Mouse (Mus musculus): ENCODE measurements at regions not wholly inside any gene's neighbourhood (a gene's known extent, or its start where the extent isn't known, plus 50 kb on each side); places are given as distances from the start of the nearest gene placed in this dataset.
"Not testable (repeated sequence)": the region's sequence is repeated elsewhere in the genome, so short reads cannot be mapped to it uniquely, and the experiment has no call there.

- intact Hi-C loops (cut with DNase I) = no loop called here
Measured at GRCm38 (mm10) chr13:46038441-46039331, 73.9 kb upstream of the Atxn1 start.

DNA sequence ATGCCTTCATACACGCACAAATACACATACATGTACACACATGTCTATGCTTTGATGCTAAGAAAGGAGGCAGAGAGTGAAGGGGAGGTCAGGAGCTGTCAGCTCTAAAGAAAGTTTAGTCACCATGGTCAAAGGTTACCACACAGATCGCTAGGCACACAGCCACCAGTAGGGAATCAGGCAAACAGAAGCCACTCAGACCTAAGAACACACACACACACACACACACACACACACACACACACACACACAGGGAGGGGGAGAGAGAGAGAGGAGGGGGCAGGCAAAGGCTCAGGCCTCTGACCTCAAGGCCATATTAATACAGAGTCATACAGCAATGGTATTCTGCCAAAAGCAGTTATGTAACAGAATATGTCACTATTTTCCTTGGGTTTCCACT, 67.5 kb upstream of the Atxn1 start:
- intact Hi-C loops (cut with DNase I) = no loop called here

GRCm38 (mm10) chr13:46026018-46026417, 61.2 kb upstream of the Atxn1 start:
- intact Hi-C loops (cut with DNase I) = no loop called here

DNA sequence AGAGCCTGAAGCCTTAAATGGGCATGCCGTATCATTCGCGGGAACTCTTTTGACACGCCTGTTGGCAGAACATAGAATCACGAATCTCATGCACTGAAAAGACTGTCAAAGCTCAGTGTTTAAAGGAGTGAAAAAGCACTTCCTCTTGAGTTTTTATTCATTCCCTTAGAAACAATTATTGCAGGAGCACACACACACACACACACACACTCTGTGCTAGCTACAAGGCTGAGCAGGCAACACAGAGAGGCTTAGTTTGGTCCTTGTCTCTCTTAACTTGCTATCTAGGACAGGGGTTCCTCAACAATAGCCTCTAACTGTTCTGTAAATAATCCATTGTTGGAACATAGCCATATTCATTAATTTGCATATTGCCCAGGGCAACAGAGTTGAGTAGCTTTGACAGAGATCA, 58.8 kb upstream of the Atxn1 start:
- intact Hi-C loops (cut with DNase I) = no loop called here

DNA sequence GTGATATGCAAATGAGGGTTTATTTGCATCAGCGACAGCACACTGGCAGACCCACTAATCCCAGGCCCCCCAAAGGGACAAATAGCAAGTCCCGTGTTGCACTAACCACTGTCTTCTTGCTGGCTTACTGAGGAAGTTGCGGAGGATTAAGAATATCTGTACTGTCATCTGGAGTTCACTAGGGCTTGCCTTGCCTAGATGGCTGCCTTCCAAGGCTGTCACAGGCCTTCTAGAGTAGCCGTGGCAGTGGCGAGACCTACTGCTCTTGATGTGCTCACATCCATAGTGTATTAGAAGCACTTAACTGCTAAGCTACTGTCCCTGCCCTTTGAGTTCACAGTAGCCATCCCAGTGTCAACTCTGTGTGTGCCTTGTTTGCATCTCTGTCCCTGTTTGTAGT, 58.4 kb upstream of the Atxn1 start:
- intact Hi-C loops (cut with DNase I) = no loop called here

DNA sequence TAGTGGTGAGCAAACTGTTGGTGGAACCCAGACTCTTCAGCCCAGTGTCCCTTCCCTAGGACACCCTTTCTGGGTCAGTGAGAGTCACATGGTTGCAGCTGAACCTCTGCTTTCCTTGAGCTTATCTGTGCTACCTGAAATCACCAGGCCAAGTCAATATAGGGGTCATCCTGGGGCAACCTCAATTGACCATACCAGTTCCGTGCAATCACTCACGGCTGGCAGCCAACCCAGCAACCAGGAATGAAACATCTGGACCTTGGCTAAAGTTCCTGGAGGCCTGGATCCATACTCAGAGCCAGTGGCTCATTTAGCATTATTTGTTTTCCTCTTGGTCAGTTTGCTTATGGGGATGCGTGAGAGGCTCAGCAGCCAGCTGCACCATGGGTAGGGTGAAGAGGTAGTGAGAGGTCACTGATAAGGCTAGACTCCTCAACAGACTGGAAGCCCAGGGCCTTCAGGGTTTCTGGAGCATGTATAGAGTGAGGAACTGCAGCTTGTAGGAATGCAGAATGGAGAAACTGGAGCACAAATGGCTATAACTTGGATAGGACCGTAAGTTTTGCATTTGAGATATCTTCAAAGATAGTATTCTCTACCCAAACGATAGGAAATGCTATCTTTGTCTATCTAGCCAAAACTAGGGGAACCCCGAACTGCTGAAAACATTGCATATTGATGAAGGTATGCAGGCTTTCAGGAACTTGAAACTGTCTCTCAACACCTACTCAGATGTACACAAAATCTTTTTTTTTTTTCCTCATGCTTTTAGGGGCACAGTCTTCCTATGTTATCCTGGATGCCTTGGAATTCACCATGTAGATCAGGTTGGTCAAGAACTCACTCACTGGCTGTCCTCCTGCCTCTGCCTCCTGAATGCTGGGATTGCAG, 56.4 kb upstream of the Atxn1 start:
- intact Hi-C loops (cut with DNase I) = no loop called here

DNA sequence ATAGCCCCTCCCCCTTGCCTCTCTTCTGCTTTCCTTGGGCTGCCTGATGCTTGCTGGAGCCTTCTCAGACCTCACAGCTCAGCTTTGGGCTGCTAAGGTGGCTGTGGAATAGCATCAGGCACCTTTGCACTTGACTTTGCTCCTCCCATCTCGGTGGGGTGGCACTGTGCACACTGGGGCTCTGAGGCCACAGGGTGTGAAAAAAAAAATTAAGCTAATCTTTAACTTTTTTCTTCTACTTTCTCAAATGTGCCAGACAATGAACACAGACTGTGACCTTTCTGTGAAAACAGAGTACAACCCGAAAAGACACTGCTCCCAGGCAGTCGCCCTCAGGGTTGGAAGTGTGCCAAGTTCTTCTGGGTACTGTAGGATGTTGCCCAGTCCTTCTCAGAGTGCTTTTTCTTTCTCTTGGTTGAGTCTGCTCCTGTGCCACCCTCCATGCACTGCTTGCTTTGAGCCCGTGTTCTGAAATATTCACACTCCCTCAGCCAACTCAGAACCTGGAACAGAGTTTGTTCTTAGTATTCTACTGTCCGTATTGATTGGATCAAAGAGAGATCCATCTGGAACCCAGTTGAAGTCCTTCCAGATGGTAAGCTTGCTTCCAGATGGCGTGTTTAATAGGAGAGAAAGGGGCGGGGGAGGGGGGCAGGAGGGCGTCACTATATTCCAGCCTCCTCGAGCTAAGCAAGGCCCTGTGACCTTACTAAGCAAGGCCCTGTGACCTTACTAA, 54.8 kb upstream of the Atxn1 start:
- intact Hi-C loops (cut with DNase I) = no loop called here

DNA sequence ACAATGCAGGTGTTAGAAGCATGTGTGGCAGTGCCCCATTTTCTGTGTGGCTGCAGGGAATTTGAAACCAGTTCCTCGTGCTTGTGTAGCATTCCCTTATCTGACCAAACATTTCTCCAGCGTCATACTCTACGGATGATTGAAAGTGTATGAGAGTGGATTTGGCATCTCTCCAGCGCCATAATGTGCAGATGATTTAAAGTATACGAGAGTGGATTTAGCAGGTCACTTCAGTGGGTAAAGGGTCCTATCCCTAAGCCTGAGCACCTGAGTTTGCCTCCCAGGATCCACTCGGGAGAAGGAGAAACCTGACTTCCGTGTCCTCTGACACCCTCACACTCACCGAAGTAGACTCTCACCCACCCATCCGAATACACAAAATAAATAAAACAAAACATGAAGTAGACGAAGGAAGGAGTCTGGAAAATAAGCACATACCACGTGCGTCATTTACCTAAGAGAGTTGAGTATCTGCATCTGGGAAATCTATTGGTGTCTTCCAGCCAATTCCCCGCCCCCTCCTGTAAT, 54.2 kb upstream of the Atxn1 start:
- intact Hi-C loops (cut with DNase I) = no loop called here

DNA sequence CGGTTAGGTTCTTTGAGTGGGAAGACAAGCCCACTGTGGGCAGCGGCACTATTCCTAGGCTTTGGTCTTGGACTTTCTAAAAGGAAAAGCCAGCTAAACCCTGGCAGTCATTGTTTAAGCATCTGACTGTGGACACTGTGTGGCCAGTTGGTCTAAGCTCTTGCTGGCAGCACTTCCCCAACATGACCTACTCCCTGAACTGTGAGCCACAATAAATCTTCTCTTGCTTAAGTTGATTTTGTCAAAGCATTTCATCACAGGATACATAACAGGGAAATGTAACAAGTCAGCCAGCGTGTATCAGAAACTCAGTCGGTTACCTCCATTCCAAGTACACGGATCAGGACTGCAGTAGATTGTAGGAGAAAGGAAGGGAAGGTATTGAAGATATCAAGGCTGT, 52.9 kb upstream of the Atxn1 start:
- intact Hi-C loops (cut with DNase I) = no loop called here

GRCm38 (mm10) chr13:46017011-46017410, 52.2 kb upstream of the Atxn1 start:
- intact Hi-C loops (cut with DNase I) = not testable (repeated sequence)

DNA sequence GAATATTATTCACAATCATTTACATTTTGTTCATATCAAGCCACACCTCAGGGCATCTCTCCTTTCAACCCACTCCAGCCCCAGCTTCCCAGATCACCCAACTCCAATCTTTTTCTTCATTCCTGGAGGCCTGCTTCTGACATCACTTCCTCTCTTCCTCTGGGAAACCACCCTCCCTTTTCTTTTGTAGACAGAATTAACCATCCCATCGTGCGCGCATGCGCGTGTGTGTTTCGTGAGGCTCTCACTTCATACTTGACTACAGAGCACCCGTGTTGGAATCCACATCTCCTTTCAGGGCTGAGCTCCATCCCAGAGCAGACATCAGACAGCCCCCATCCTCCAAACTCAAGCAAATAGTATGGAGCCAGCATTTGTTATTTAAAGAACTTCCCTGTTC, 50.4 kb upstream of the Atxn1 start:
- intact Hi-C loops (cut with DNase I) = no loop called here

DNA sequence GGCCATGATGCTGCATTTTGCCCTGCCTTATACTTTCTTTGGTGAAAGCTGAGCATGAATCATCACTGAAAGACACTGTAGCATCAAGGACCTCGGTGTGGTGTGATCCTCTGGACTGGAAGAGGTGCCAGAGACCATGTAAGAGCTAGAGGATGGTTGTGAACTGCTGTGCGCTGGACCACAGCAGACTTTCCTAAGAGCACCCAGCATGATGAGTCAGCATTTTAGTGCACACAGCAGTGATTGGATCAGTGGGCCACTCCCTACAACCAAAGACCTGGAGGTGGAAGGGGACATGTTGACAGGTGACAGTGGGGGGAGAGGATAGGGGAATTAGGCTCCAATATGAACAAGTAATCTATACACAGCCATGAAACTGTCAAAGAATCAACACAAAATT, 49.8 kb upstream of the Atxn1 start:
- intact Hi-C loops (cut with DNase I) = no loop called here
